12 mouse cellular contexts compared by ENCODE assay signal in genomic region chr1:157036779-157037178, GRCm38 (mm10).
DNase-seq lines count a peak whose midpoint lies in the region; ATAC-seq and TF ChIP-seq lines count a peak whose summit lies in the region.
"Had no signal": no experiment of that assay in that cellular context is flagged by ENCODE, and none has a peak within 500 bp of the region (broad histone marks: within the 10 kb centered on the region; RNA-seq: fewer than 3 reads in every experiment).

No protein-coding gene starts in this region.

- H3K4me3 ChIP-seq in midbrain, embryonic 10.5 days, result no peak overlapping the region
- no peak overlapping the region for H3K4me3 ChIP-seq in midbrain, embryonic 13.5 days (replicated peaks)
- H3K4me3 ChIP-seq in embryonic facial prominence, embryonic 15.5 days (replicated peaks), result no peak overlapping the region
- H3K4me3 ChIP-seq in forebrain, embryonic 14.5 days (ENCODE audit: low read depth, low read length), result no peak overlapping the region
- H3K4me3 ChIP-seq in cerebellum, adult 2 months (replicated peaks; ENCODE audit: insufficient read depth, low read depth, low read length), result no peak overlapping the region
- H3K4me3 ChIP-seq: liver, embryonic 13.5 days had no signal

- no peak for ATAC-seq in midbrain, embryonic 13.5 days
- ATAC-seq in embryonic facial prominence, embryonic 15.5 days (ENCODE audit: insufficient number of reproducible peaks, low FRiP score, low TSS enrichment, low read depth), result no peak
- ATAC-seq in forebrain, embryonic 14.5 days, result no peak

- no peaks in the 10 kb centered on the region for H3K9me3 ChIP-seq in midbrain, embryonic 10.5 days (replicated peaks)
- H3K9me3 ChIP-seq in midbrain, embryonic 13.5 days, result no peaks in the 10 kb centered on the region
- H3K9me3 ChIP-seq in embryonic facial prominence, embryonic 15.5 days (replicated peaks), result no peaks in the 10 kb centered on the region
- H3K9me3 ChIP-seq in forebrain, embryonic 14.5 days (replicated peaks; ENCODE audit: control insufficient read depth, low read length), result no peaks in the 10 kb centered on the region; the same call in 1 of the 2 replicates
- H3K9me3 ChIP-seq: liver, embryonic 13.5 days had no signal

- H3K27me3 ChIP-seq in midbrain, embryonic 10.5 days (ENCODE audit: low read depth, poor library complexity, severe bottlenecking), result no peaks in the 10 kb centered on the region
- no peaks in the 10 kb centered on the region for H3K27me3 ChIP-seq in midbrain, embryonic 13.5 days
- H3K27me3 ChIP-seq in embryonic facial prominence, embryonic 15.5 days, result no peaks in the 10 kb centered on the region
- no peaks in the 10 kb centered on the region for H3K27me3 ChIP-seq in forebrain, embryonic 14.5 days (replicated peaks; ENCODE audit: control insufficient read depth, insufficient read depth, low read length)
- no peaks in the 10 kb centered on the region for H3K27me3 ChIP-seq in cerebellum, adult 2 months (ENCODE audit: control insufficient read depth, insufficient read depth, low read length)
- H3K27me3 ChIP-seq: liver, embryonic 13.5 days had no signal

- DNase-seq in midbrain, embryonic 10.5 days (ENCODE audit: low spot score), result no peak
- peak; percentile 67 for DNase-seq in forebrain, embryonic 14.5 days (ENCODE audit: low spot score)
- DNase-seq in lung, postnatal 14 days, result peak; percentile 32
- no peak for DNase-seq in cerebellum, adult 2 months
- no peak for DNase-seq in adrenal gland, postnatal 4 days (ENCODE audit: low spot score in 2 of 2)
- DNase-seq: cerebellum, adult 9-11 months; gastrocnemius, postnatal 36 days; kidney, postnatal 25 days; liver, embryonic 13.5 days; spleen, adult 18-20 months had no signal

- H3K36me3 ChIP-seq in midbrain, embryonic 10.5 days, result no peaks in the 10 kb centered on the region
- H3K36me3 ChIP-seq in midbrain, embryonic 13.5 days, result no peaks in the 10 kb centered on the region
- no peaks in the 10 kb centered on the region for H3K36me3 ChIP-seq in embryonic facial prominence, embryonic 15.5 days
- H3K36me3 ChIP-seq in forebrain, embryonic 14.5 days (ENCODE audit: control insufficient read depth, insufficient read depth, low read length), result no peaks in the 10 kb centered on the region
- H3K36me3 ChIP-seq: liver, embryonic 13.5 days had no signal

- peaks cover 47% of the 10 kb centered on the region for H3K4me1 ChIP-seq in midbrain, embryonic 10.5 days
- H3K4me1 ChIP-seq in midbrain, embryonic 13.5 days (replicated peaks), result peaks cover 47% of the 10 kb centered on the region
- H3K4me1 ChIP-seq in embryonic facial prominence, embryonic 15.5 days, result peaks cover 40% of the 10 kb centered on the region
- H3K4me1 ChIP-seq in forebrain, embryonic 14.5 days (ENCODE audit: control insufficient read depth, insufficient read depth, low read length), result peaks cover 35% of the 10 kb centered on the region
- H3K4me1 ChIP-seq in cerebellum, adult 2 months (ENCODE audit: control insufficient read depth, insufficient read depth, low read length), result no peaks in the 10 kb centered on the region; the same call in none of the 2 replicates

- TF ChIP-seq POLR2A in cerebellum, adult 2 months (IDR thresholded peaks at IDR 0.05; ENCODE audit: borderline replicate concordance, insufficient read depth, low read length), result no peak

- H3K9ac ChIP-seq in midbrain, embryonic 13.5 days (replicated peaks), result no peak overlapping the region
- H3K9ac ChIP-seq in embryonic facial prominence, embryonic 15.5 days, result no peak overlapping the region
- no peak overlapping the region for H3K9ac ChIP-seq in forebrain, embryonic 14.5 days (ENCODE audit: low read length)
- H3K9ac ChIP-seq: liver, embryonic 13.5 days had no signal

- no peak for TF ChIP-seq CTCF in cerebellum, adult 2 months (IDR thresholded peaks at IDR 0.05; ENCODE audit: borderline replicate concordance, insufficient read depth, low read depth, low read length)

- peak overlapping the region; percentile 78 for H3K27ac ChIP-seq in midbrain, embryonic 10.5 days (replicated peaks)
- H3K27ac ChIP-seq in midbrain, embryonic 13.5 days, result no peak overlapping the region
- H3K27ac ChIP-seq in embryonic facial prominence, embryonic 15.5 days (replicated peaks), result 0 out of 2 replicates have a peak overlapping the region, but pooled peaks have one; percentile 22
- no peak overlapping the region; the same call in 1 of the 2 replicates for H3K27ac ChIP-seq in forebrain, embryonic 14.5 days (ENCODE audit: low read depth, low read length)
- H3K27ac ChIP-seq in cerebellum, adult 2 months (ENCODE audit: insufficient read depth, low read length), result no peak overlapping the region
- H3K27ac ChIP-seq: liver, embryonic 13.5 days had no signal

- H3K4me2 ChIP-seq in midbrain, embryonic 13.5 days (replicated peaks), result no peak overlapping the region
- no peak overlapping the region for H3K4me2 ChIP-seq in embryonic facial prominence, embryonic 15.5 days (replicated peaks)
- no peak overlapping the region for H3K4me2 ChIP-seq in forebrain, embryonic 14.5 days (ENCODE audit: low read length)
- H3K4me2 ChIP-seq: liver, embryonic 13.5 days had no signal

- WGBS in midbrain, embryonic 10.5 days, result 53% methylated on average over 4 of the region's 4 CpGs
- 19% methylated on average over 4 of the region's 4 CpGs for WGBS in midbrain, embryonic 13.5 days
- 13% methylated on average over 4 of the region's 4 CpGs for WGBS in embryonic facial prominence, embryonic 15.5 days
- WGBS in forebrain, embryonic 14.5 days, result 16% methylated on average over 4 of the region's 4 CpGs
- 41% methylated on average over 4 of the region's 4 CpGs for WGBS in cerebellum, adult 2 months

Comparison
In these comparisons a context has a peak if more than half of its experiments do, and no peak if none do; other contexts are left out.
1. H3K27ac ChIP-seq: peak in midbrain, embryonic 10.5 days (single experiment) and embryonic facial prominence, embryonic 15.5 days (single experiment); none in midbrain, embryonic 13.5 days (single experiment), forebrain, embryonic 14.5 days (single experiment) and cerebellum, adult 2 months (single experiment).
2. DNase-seq: peak in forebrain, embryonic 14.5 days (single experiment) and lung, postnatal 14 days (single experiment); none in midbrain, embryonic 10.5 days (single experiment), cerebellum, adult 2 months (0 of 2) and adrenal gland, postnatal 4 days (0 of 2).